Mouse (Mus musculus): Measurements from ENCODE around the gene Prim2.

DNA sequence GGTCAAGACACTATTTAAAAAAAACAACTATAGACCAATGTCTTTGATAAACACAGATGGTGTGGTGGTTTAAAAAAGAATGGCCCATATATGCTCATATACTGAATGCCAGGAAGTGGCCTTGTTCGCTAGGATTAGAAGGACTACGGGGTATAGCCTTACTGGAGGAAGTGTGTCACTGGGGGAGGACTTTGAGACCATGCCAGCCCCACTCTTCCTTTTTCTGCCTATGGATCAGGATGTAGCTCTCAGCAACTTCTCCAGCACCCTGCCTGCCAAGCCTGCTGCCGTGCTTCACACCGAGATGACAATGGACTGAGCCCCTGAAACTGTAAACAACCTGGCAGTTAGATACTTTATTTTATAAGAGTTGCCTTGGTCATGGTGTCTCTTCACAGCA, 45.2 kb downstream of the Prim2 start:
- no peak for TF ChIP-seq CTCF (IDR thresholded peaks at IDR 0.05)
- no peak for TF ChIP-seq EP300 (IDR thresholded peaks at IDR 0.05; ENCODE audit: insufficient read depth, low read depth, low read length)

All from heart, adult 2 months (tissue).